Mouse (Mus musculus) myocyte (in vitro differentiated cells): ENCODE data around the gene Asns. TPM values are rescaled to one million over a fixed set of nuclear protein-coding genes. Genes with fewer than 3 reads are reported as not detected.
A peak's percentile ranks its signal among the peaks of the same experiment; 100 is the strongest.

ENCODE experiments used
- H3K27me3 ChIP-seq: one replicate; pipeline ENCODE4 v1.6.1; 2011; ENCODE audit not compliant: control insufficient read depth, insufficient read depth, insufficient read length
- H3K36me3 ChIP-seq: one replicate; pipeline ENCODE4 v1.6.1; 2011; ENCODE audit not compliant: control insufficient read depth, insufficient read depth
- H3K4me2 ChIP-seq: one replicate; pipeline ENCODE4 v1.6.1; 2011; ENCODE audit warnings: low read depth, control low read depth
- H3K4me3 ChIP-seq: one replicate; pipeline ENCODE4 v1.5.1; 2011; ENCODE audit warnings: mild to moderate bottlenecking, control low read depth, moderate library complexity
- H3K79me2 ChIP-seq: one replicate; pipeline ENCODE4 v1.6.1; 2011; ENCODE audit not compliant: control insufficient read depth, insufficient read depth
- H3ac ChIP-seq: one replicate; pipeline ENCODE4 v1.6.1; 2011; ENCODE audit not compliant: control insufficient read depth, insufficient read length
- CEBPB ChIP-seq: IDR thresholded peaks from 2 replicates; pipeline ENCODE4 v1.6.1; 2011; ENCODE audit warnings: mild to moderate bottlenecking, moderate library complexity; ENCODE audit not compliant: poor library complexity, insufficient read depth, severe bottlenecking
- E2F4 ChIP-seq: IDR thresholded peaks from one replicate; pipeline ENCODE4 v1.6.1; 2011; ENCODE audit warnings: mild to moderate bottlenecking, control low read depth, moderate library complexity; ENCODE audit not compliant: insufficient read depth
- MAX ChIP-seq: IDR thresholded peaks from one replicate; pipeline ENCODE4 v1.6.1; 2011; ENCODE audit warnings: low read depth, mild to moderate bottlenecking, control low read depth
- MYOD1 ChIP-seq, 3 experiments: IDR thresholded peaks; one replicate each; pipeline ENCODE4 v1.6.1; 2011; ENCODE audit warnings: control low read depth in 2 of 3, low read depth in 2 of 3, mild to moderate bottlenecking in 2 of 3, moderate library complexity in 1 of 3; ENCODE audit not compliant: insufficient read length in 2 of 3, control insufficient read depth in 1 of 3
- MYOG ChIP-seq, 3 experiments: IDR thresholded peaks; one replicate each; pipeline ENCODE4 v1.6.1; 2011; ENCODE audit warnings: control low read depth in 2 of 3, low read depth in 2 of 3, mild to moderate bottlenecking in 2 of 3; ENCODE audit not compliant: insufficient read length in 2 of 3, control insufficient read depth in 1 of 3, insufficient read depth in 1 of 3
- POLR2A ChIP-seq: IDR thresholded peaks from one replicate; pipeline ENCODE4 v1.6.1; 2011; ENCODE audit warnings: low read depth, mild to moderate bottlenecking, control low read depth, moderate library complexity; ENCODE audit not compliant: insufficient read length
- POLR2AphosphoS2 ChIP-seq: IDR thresholded peaks from one replicate; pipeline ENCODE4 v1.6.1; 2011; ENCODE audit warnings: low read depth, control low read depth; ENCODE audit not compliant: insufficient read length
- REST ChIP-seq: IDR thresholded peaks from one replicate; pipeline ENCODE4 v1.6.1; 2011; ENCODE audit warnings: mild to moderate bottlenecking, control low read depth, moderate library complexity; ENCODE audit not compliant: insufficient read depth, insufficient read length
- SRF ChIP-seq: IDR thresholded peaks from one replicate; pipeline ENCODE4 v1.6.1; 2011; ENCODE audit warnings: low read depth; ENCODE audit not compliant: control insufficient read depth, insufficient read length
- TCF12 ChIP-seq: IDR thresholded peaks from one replicate; pipeline ENCODE4 v1.6.1; 2011; ENCODE audit warnings: mild to moderate bottlenecking, control low read depth; ENCODE audit not compliant: poor library complexity, insufficient read depth, severe bottlenecking
- TCF3 ChIP-seq: IDR thresholded peaks from one replicate; pipeline ENCODE4 v1.6.1; 2011; ENCODE audit warnings: low read depth, control low read depth; ENCODE audit not compliant: insufficient read length
- USF1 ChIP-seq: IDR thresholded peaks from one replicate; pipeline ENCODE4 v1.6.1; 2011; ENCODE audit warnings: low read depth, mild to moderate bottlenecking, control low read depth, moderate library complexity
- polyA plus RNA-seq: library from polyadenylated mRNA; unstranded; fragments of >200 nt; fragmentation: generic; extraction: Trizol; gene quantifications from one replicate; pipeline ENCODE4 v1.2.1, GENCODE M21; 2012; ENCODE audit warnings: missing spikeins

Asns gene
- polyA plus RNA-seq, 1 experiment = 434 TPM

DNA sequence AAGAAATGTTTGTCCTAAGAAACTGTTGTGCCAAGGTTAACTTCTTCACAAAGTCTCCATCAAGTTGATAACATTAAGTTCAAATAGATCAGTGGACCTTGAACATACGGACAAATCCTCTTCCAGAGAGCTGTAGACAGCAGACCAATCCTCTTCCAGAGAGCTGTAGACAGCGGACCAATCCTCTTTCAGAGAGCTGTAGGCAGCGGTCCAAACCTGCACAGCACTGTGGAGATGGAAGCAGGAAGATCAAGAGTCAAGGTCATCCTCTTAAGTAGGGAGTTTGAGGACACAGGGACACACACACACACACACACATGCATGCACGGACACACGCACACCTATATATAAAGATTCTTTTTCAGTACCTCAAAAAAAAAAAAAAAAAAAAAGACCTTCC, 612 bp upstream of the Asns start:
- Histone ChIP-seq H3K27me3 (no peaks in the 10 kb centered on the region), H3K36me3 (peaks cover 15% of the 10 kb centered on the region), H3K79me2 (peaks cover 39% of the 10 kb centered on the region), H3K4me3 (peak overlapping the region; percentile 68), H3K4me2 (peak overlapping the region; percentile 83), H3ac (peak overlapping the region; percentile 47)
- no peak for TF ChIP-seq POLR2A
- TF ChIP-seq TCF12 = no peak
- no peak for TF ChIP-seq SRF
- TF ChIP-seq MAX = no peak
- no peak for TF ChIP-seq TCF3
- TF ChIP-seq USF1 = no peak
- TF ChIP-seq POLR2AphosphoS2 = no peak
- no peak for TF ChIP-seq REST
- TF ChIP-seq MYOD1 (IDR thresholded peaks at IDR 0.05; ENCODE audit: control insufficient read depth in 1 of 3, insufficient read length in 2 of 3, low read depth in 2 of 3) = no peak
- no peak for TF ChIP-seq MYOG (IDR thresholded peaks at IDR 0.05; ENCODE audit: control insufficient read depth in 1 of 3, insufficient read depth in 1 of 3, insufficient read length in 2 of 3, low read depth in 2 of 3)
- no peak for TF ChIP-seq E2F4
- TF ChIP-seq CEBPB = no peak

GRCm38 (mm10) chr6:7692451-7692850, 603 bp downstream of the Asns start:
- Histone ChIP-seq H3K27me3 (no peaks in the 10 kb centered on the region), H3K36me3 (peaks cover 15% of the 10 kb centered on the region), H3K4me2 (peak overlapping the region; percentile 83), H3ac (peak overlapping the region; percentile 47), H3K79me2 (peaks cover 51% of the 10 kb centered on the region), H3K4me3 (peak overlapping the region; percentile 68)
- TF ChIP-seq MAX = no peak
- 0 out of 2 replicates have a peak, but pooled peaks have one; percentile 5 for TF ChIP-seq CEBPB

- Histone ChIP-seq H3K4me3 (peak overlapping the region; percentile 68), H3K27me3 (no peaks in the 10 kb centered on the region), H3ac (peak overlapping the region; percentile 47), H3K4me2 (peak overlapping the region; percentile 83), H3K36me3 (peaks cover 15% of the 10 kb centered on the region), H3K79me2 (peaks cover 55% of the 10 kb centered on the region)
- TF ChIP-seq REST (peak; percentile 68), SRF (no peak)
Observed at GRCm38 (mm10) chr6:7692037-7692436, 1.0 kb downstream of the Asns start.

DNA sequence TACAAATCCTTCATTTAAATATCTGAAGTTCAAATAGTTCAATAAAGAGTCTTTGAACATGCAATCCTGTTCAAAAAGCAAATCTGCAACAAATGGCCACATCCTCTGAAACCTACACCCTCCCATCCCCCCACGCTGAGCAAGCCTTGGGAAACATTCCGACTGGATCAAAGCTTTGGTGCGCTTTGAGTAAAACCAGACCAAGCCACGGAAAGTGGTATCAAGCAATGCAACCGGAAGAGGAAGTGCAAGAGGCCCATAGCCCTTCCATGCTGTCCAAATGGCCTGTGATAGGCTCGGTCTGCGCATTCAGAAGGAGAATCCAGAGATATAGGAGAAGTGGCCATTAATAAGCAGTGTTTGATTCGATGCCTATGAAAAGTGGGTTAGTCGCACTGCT, 2.6 kb downstream of the Asns start:
- Histone ChIP-seq H3K4me3 (peak overlapping the region; percentile 68), H3K79me2 (peaks cover 71% of the 10 kb centered on the region), H3K36me3 (peaks cover 26% of the 10 kb centered on the region), H3K4me2 (peak overlapping the region; percentile 83), H3ac (no peak overlapping the region), H3K27me3 (no peaks in the 10 kb centered on the region)
- TF ChIP-seq TCF12 = no peak

DNA sequence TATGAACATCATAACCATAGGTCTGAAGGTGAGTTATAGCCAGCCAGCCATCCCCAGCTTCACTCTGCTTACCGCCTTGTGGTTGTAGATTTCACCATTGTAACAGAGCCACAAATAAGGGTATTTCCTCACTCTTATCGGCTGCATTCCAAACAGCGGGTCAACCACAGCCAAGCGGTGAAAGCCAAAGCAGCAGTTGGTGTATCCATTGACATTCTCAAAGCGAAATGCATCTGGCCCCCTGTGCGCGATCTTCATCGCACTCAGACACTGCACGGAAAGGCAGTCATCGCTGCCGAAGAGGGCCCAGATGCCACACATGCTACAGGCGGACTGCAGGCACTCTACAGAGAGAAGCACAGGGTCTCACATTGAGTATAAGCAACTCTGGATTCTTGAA, 3.9 kb downstream of the Asns start:
- H3K79me2 ChIP-seq = peaks cover 82% of the 10 kb centered on the region

DNA sequence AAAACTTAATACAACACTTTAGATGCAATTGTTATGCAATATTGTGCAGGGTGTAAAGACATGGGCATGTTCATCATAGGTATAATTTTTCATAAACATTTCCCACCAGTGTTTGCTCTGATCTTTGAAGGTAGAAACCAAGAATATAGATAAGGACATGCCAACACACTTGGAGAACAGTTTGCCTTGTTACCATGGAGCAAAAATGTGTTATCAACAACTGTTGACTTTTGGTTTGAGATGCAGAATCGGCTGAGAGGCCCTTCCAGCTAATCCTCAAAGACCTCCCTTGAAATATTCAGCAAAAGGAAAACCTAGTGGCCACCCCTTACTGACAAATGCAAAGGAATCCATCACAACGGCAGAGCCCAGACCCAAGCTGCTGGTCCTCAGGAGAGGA, 7.0 kb downstream of the Asns start:
- TF ChIP-seq TCF3 = no peak
- no peak for TF ChIP-seq MYOG (IDR thresholded peaks at IDR 0.05; ENCODE audit: control insufficient read depth in 1 of 3, insufficient read depth in 1 of 3, insufficient read length in 2 of 3, low read depth in 2 of 3)
- TF ChIP-seq REST = no peak
- TF ChIP-seq TCF12 = no peak
- TF ChIP-seq CEBPB = no peak
- no peak for TF ChIP-seq MAX
- TF ChIP-seq USF1 = no peak
- TF ChIP-seq MYOD1 (IDR thresholded peaks at IDR 0.05; ENCODE audit: control insufficient read depth in 1 of 3, insufficient read length in 2 of 3, low read depth in 2 of 3) = no peak
- no peak for TF ChIP-seq SRF
- TF ChIP-seq POLR2AphosphoS2 = no peak
- TF ChIP-seq POLR2A = no peak
- TF ChIP-seq E2F4 = no peak
- H3K4me2 ChIP-seq = no peak overlapping the region
- H3K79me2 ChIP-seq = peaks cover 85% of the 10 kb centered on the region
- peaks cover 66% of the 10 kb centered on the region for H3K36me3 ChIP-seq
- H3ac ChIP-seq = no peak overlapping the region
- no peaks in the 10 kb centered on the region for H3K27me3 ChIP-seq
- H3K4me3 ChIP-seq = no peak overlapping the region

More for the DNA sequence above, 3.9 kb downstream of the Asns start:
- Histone ChIP-seq H3K4me3 (no peak overlapping the region), H3K27me3 (no peaks in the 10 kb centered on the region), H3K4me2 (no peak overlapping the region), H3K36me3 (peaks cover 39% of the 10 kb centered on the region), H3ac (no peak overlapping the region)
- TF ChIP-seq USF1 (no peak), SRF (no peak), MAX (no peak), POLR2AphosphoS2 (no peak)
